Mouse (Mus musculus) left cerebral cortex, adult 2 months (tissue): Measurements from ENCODE around the gene Ksr2. TPM values are rescaled to one million over a fixed set of nuclear protein-coding genes. Genes with fewer than 3 reads are reported as not detected.

ENCODE experiments used
- DNase-seq, 2 experiments: peaks; one replicate each; pipeline ENCODE4 v3.0.0; 2021 to 2022; ENCODE audit warnings: low spot score in 2 of 2, mixed read lengths in 1 of 2; ENCODE audit errors: extremely low spot score in 1 of 2
- H3K27ac ChIP-seq: fragments of 200-600 bp; 2 replicates; pipeline ENCODE4 v1.8.1; 2022
- H3K4me3 ChIP-seq: fragments of 200-600 bp; 2 replicates; pipeline ENCODE4 v1.8.1; 2022
- CTCF ChIP-seq: fragments of 200-600 bp; IDR thresholded peaks from 2 replicates; pipeline ENCODE4 v1.8.1; 2022; ENCODE audit warnings: antibody characterized with exemption, mild to moderate bottlenecking, moderate library complexity
- intact Hi-C: fragments of 180-260 bp; cut with DNase I; formaldehyde crosslinking; loops from one replicate; pipeline ENCODE4 v1.15.1; 2025
- total RNA-seq, 2 experiments: library from RNA; stranded (reverse); gene quantifications; 2 replicates each; pipeline ENCODE4 v1.2.3; 2021

The Ksr2 gene
- total RNA-seq, 2 experiments from 2014 or later = 40.8 to 47.2 TPM

DNA sequence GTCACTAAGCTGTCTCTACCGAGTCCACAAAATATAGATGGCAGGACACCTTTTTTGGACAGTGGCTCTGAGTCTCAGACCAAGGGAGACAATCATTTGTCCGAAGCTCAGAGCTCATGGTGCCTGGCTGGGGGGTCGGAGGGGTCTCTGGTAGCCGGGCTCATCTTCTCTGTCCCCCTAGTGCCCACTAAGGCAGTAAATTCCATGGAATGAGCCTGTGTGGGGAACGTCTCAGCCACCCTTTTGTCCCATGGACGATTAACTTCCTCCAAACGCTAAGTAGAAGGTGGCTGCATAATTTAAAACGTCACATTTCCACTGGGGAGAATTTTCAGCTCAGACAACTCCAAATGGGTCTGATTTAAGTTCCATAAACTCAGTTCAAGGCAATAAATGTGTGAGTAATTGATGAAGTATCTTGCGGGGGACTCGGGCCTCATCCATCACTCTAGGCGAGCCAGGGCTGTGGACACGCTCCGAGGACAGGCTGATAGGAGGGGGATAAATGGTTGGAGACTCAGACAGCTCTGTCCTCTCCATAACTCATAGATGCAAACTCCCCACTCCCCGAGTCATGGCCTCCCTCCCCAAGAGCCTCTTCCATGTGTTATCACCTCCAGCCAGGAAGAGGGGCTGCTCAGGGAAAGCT lies 237.6 kb downstream of the Ksr2 start:
- no peak for TF ChIP-seq CTCF
- no peak overlapping the region for H3K27ac ChIP-seq
- no peak for DNase-seq
- no peak overlapping the region for H3K4me3 ChIP-seq
- intact Hi-C loops = no loop called here

DNA sequence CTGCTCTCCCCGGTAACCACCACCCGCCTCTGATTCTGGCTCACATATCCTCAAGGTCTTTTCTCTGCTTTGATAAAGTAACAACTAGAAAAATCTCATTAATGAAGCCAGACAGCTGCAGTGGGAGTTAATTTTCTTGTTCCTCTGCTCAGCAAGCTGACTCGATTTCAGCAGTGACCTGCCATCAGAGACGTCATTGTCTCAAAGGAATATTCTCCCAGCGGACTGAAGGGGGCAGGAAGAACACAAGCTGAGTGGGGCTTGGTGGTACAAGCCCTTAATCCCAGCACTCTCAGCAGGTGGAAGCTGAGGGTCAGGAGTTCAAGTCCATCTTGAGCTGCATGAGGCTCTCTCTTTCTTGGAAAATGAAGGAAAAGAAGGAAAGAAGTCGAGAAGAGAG lies 244.8 kb downstream of the Ksr2 start:
- no peak overlapping the region for H3K27ac ChIP-seq
- DNase-seq = no peak
- H3K4me3 ChIP-seq = no peak overlapping the region
- peak; percentile 28 for TF ChIP-seq CTCF
- intact Hi-C loops = no loop called here

DNA sequence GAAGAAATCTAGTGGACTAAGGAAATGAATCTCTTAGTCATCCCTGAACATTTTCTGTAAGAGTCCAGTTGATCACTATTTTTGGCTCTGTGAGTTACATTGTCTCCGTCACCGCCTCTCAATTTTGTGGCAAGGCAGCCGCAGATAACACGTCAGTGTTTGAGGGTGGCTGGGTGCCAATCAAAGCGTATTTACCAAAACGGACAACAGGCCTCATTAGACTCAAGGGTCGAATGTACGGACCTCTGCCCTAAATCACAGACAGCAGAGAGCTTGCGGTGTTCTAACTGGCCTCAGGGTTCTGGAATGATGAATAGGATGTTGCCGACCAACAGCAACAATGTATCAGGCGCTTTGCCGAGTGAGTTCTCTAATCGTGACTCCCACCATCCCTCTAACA lies 245.8 kb downstream of the Ksr2 start:
- no peak for TF ChIP-seq CTCF
- DNase-seq = no peak
- H3K27ac ChIP-seq = no peak overlapping the region
- intact Hi-C loops = no loop called here
- H3K4me3 ChIP-seq = no peak overlapping the region

DNA sequence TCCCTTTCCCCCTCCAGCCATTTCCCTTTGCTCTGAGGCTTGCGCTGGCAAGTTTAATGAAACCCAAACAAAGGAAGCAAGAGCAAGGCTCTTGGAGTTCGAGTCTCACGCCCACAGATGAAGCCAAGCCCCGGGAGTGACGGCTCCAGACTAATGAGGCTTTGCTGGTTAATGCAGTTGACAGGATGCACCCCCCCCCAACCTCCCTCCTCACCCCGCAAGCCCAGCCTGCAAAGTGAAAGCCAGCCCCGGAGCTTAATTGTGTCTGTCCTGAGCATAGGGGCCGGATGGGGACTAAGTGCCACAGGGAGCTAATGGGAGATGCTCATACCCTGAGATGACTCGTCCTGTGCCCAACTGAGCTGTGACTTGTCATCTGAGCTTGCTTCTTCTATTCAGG lies 251.4 kb downstream of the Ksr2 start:
- Histone ChIP-seq H3K4me3 (no peak overlapping the region), H3K27ac (no peak overlapping the region)
- intact Hi-C loops = no loop called here
- TF ChIP-seq CTCF = no peak
- no peak for DNase-seq

DNA sequence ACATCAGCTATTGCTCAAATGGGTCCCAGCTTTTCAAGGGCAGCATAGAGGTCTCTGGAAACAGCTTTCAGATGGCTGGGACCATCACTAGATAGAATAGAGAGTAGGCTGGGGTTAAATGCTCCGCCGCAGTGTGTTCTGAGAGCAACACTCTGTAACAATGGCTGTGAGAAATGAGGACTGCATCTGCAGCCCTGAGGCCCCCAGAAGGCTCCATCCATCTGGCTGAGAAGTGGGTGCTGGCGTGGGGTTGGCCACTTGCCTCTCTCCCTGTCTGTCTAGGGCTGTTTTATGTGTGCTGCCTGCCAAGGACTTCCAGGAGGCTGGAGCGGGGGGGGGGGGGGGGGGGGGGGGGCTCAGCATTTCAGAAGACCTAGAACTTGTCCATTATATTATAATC lies 253.5 kb downstream of the Ksr2 start:
- no peak for TF ChIP-seq CTCF
- intact Hi-C loops = no loop called here
- no peak for DNase-seq
- Histone ChIP-seq H3K27ac (no peak overlapping the region), H3K4me3 (no peak overlapping the region)

DNA sequence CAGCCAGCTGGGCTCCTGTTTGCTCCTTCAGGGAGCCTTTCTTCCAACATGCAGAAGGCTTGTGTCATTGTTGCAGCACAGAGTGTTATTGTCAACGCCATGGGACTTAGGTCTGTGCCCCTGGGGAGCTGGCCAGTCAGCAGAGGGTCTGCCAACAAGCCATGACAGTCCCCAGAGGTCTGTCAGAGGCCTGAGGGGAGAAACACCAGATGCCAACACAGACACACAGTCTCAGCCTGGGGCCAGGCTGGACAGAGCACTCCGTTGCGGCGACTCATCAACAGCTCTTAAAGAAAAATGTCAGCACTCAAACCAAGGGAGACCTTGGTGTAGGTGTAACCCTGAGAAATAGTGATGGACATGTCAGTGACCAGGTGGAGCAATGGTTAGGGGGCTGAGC lies 255.5 kb downstream of the Ksr2 start:
- Histone ChIP-seq H3K4me3 (no peak overlapping the region), H3K27ac (no peak overlapping the region)
- intact Hi-C loops = no loop called here
- TF ChIP-seq CTCF = no peak
- no peak for DNase-seq

DNA sequence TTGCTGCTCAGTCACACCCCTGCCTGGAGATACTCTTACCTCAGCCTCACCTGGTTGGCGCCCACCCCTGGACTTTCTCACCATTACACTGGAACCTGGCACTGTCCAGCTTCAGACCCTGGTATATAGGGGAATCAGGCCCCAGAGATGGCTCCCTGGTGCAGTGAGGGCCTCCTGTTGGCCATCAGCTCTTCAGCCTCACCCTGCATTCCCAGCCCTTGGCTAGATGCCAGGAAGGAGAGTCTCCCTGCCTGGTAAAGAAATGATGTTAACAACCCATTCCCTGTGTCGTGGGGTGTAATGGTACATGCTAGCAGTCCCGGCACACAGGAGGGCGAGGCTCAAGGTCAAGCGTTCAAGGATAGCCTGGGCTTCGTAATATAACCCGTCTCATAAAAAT lies 256.0 kb downstream of the Ksr2 start:
- H3K4me3 ChIP-seq = no peak overlapping the region
- H3K27ac ChIP-seq = no peak overlapping the region
- intact Hi-C loops = loop anchor here (5.0 kb wide), 1 partner anchor 33 kb away; no protein-coding TSS in a partner anchor
- DNase-seq = no peak
- TF ChIP-seq CTCF = no peak

DNA sequence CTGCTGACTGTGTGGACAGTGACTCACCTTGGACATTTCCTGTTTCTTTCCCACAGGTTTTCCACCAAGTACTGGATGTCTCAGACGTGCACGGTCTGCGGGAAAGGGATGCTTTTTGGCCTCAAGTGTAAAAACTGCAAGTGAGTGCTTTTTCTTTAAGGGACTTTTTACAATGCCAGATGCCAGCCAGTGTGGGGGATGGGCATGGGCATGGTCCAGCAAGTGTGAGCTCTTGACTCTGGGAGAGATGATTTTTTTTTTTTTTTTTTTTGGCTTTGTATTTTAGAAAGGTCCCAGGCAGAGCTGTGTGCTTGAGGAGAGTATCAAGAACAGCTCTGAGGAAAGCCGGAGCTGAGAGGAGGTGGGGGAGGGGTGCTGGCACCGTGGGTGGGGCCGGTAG lies 257.6 kb downstream of the Ksr2 start:
- intact Hi-C loops = loop anchor here (5.0 kb wide), 1 partner anchor 34 kb away; no protein-coding TSS in a partner anchor
- no peak overlapping the region for H3K27ac ChIP-seq

DNA sequence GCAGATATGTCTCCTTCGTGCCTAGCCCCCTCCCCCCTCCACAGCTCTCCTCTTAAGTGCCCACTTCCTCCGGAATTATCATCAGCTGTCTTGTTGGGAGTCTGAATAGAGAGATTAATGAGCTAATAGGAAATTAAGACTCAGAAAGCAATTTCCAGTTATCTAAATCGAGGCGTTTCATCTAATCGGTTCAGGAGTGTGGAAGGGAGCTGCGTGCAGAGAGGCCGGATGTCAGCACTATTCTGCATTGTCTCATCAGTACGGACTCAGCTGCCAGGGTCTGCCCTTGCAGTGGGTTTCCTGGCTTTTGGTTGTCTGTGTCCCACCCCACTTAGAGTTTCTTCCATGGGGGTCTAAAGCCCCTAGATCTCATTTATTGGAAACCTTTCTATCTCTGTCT lies 262.0 kb downstream of the Ksr2 start:
- TF ChIP-seq CTCF = no peak
- H3K27ac ChIP-seq = no peak overlapping the region
- no peak overlapping the region for H3K4me3 ChIP-seq
- DNase-seq = no peak
- intact Hi-C loops = no loop called here

More for the DNA sequence above, 257.6 kb downstream of the Ksr2 start:
- DNase-seq = no peak
- no peak for TF ChIP-seq CTCF
- H3K4me3 ChIP-seq = no peak overlapping the region

DNA sequence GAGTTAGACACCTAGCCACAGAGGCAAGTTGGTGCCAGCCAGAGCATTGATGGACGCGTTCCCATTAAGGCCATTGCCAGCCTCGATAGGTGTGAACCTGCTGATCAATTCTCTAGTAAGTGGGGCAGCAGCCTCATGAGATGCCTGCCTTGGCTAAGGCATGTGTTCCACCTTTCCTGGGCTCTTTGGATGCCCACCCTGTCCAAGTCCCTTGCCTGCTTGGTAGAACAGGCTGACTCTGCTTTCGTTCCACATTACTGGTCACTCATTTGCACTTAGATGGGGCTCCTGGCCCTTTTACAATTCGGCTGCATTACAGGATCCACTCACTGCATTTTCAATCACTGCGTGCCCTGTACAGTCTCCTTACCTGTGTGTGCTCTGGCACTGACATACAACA lies 263.4 kb downstream of the Ksr2 start:
- intact Hi-C loops = no loop called here
- Histone ChIP-seq H3K27ac (no peak overlapping the region), H3K4me3 (no peak overlapping the region)
- no peak for DNase-seq
- no peak for TF ChIP-seq CTCF

DNA sequence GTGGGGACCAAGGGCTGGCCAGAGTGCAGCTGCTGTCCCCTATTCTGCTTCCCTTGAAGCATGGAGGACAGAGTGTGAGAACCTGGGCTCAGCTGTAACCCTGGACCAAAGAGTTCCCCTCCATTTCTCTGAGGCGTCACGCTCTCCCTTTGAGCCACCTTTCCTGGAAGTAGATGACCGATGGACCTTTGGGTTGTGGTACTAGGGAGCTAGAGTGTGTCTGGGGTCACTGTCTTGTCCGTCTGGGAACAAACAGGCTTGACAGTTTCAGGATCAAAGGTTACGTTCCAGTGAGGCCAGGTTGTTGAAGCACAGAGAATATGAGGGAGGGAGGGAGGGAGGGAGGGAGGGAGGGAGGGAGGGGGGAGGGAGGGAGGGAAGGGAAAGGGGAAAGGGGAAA lies 264.6 kb downstream of the Ksr2 start:
- no peak for DNase-seq
- intact Hi-C loops = no loop called here
- TF ChIP-seq CTCF = no peak
- no peak overlapping the region for H3K4me3 ChIP-seq
- H3K27ac ChIP-seq = no peak overlapping the region

DNA sequence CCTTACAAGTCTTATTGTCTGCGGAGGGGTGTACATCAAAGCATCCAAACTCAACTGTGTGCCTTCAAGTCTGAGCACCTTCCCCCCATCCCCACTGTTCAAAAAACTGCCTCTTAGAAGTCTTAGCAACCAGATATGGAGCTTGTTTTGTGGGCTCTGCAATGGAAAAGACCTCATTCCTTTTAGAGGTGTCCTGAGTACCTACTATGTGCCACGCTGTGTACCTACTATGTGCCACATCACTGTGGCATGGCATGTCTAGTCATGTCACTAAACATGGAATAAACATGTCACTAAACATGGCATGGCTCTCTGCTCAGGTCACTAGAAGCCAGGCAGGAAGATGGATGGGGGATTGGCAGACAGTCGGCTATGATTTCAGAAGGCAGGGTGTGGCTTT lies 268.4 kb downstream of the Ksr2 start:
- DNase-seq = no peak
- H3K27ac ChIP-seq = no peak overlapping the region
- TF ChIP-seq CTCF = no peak
- intact Hi-C loops = no loop called here
- no peak overlapping the region for H3K4me3 ChIP-seq

DNA sequence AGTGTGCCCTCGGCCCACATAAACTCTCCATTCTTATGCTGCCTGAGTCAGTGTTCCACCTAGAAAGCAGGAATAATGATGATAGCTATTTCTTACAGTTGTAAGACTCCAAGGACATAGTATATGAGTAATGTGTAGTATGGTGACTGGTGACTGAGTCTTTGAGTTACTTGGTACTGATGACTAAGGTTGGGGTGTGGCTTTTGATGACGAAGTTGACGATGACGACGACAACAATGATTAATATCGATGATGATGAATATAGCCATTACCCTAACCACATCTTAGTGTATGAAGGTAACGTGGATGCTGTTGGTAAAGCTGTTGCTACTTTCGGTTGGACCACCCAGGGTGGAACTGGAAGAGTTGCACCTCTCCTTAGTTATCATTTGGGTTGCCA lies 270.7 kb downstream of the Ksr2 start:
- intact Hi-C loops = no loop called here
- DNase-seq = no peak
- H3K27ac ChIP-seq = no peak overlapping the region
- no peak for TF ChIP-seq CTCF
- no peak overlapping the region for H3K4me3 ChIP-seq
